11 mouse cellular contexts compared by ENCODE assay signal in genomic region chr5:51452033-51452432, GRCm38 (mm10).
DNase-seq lines count a peak whose midpoint lies in the region; ATAC-seq lines count a peak whose summit lies in the region.
"Had no signal": no experiment of that assay in that cellular context is flagged by ENCODE, and none has a peak within 500 bp of the region (broad histone marks: within the 10 kb centered on the region; RNA-seq: fewer than 3 reads in every experiment).

No protein-coding gene starts in this region.

- peak overlapping the region; percentile 56; the same call in 1 of the 2 replicates for H3K27ac ChIP-seq in heart, embryonic 15.5 days
- peak overlapping the region; percentile 12; the same call in 1 of the 2 replicates for H3K27ac ChIP-seq in brown adipose tissue, adult 24 weeks (replicated peaks; ENCODE audit: low read depth, low read length)

- no peak overlapping the region for H3K9ac ChIP-seq in heart, embryonic 15.5 days

- H3K4me3 ChIP-seq in heart, embryonic 15.5 days = no peak overlapping the region
- H3K4me3 ChIP-seq in brown adipose tissue, adult 24 weeks (ENCODE audit: insufficient read depth, low read depth, low read length) = no peak overlapping the region
- H3K4me3 ChIP-seq: megakaryocyte, embryonic 14.5 days had no signal

- no peaks in the 10 kb centered on the region for H3K9me3 ChIP-seq in heart, embryonic 15.5 days (replicated peaks)
- H3K9me3 ChIP-seq: megakaryocyte, embryonic 14.5 days had no signal

- H3K4me1 ChIP-seq in heart, embryonic 15.5 days (replicated peaks) = peaks cover 12% of the 10 kb centered on the region
- H3K4me1 ChIP-seq in brown adipose tissue, adult 24 weeks (ENCODE audit: control insufficient read depth, insufficient read depth, insufficient read length, low read length) = no peaks in the 10 kb centered on the region
- H3K4me1 ChIP-seq: megakaryocyte, embryonic 14.5 days had no signal

- H3K4me2 ChIP-seq in heart, embryonic 15.5 days = no peak overlapping the region

- H3K27me3 ChIP-seq in heart, embryonic 15.5 days = no peaks in the 10 kb centered on the region
- H3K27me3 ChIP-seq: megakaryocyte, embryonic 14.5 days had no signal

- DNase-seq in heart, postnatal 25 days (ENCODE audit: low spot score) = no peak
- peak; percentile 56 for DNase-seq in heart, postnatal 4 days
- peak; percentile 87 to 91 for DNase-seq in kidney, postnatal 36 days
- no peak for DNase-seq in left cerebral cortex, postnatal 14 days (ENCODE audit: low spot score in 2 of 2)
- DNase-seq in layer of hippocampus, postnatal 14 days (ENCODE audit: low spot score in 2 of 2) = no peak
- DNase-seq: left cerebral cortex, postnatal 4 days; lung, adult 18-20 months; thymus, adult 18-20 months had no signal

- intact Hi-C loops in heart, postnatal 25 days (cut with DNase I) = no loop called here
- intact Hi-C loops in left cerebral cortex, postnatal 14 days (cut with DNase I) = no loop called here

- peak; percentile 39; the same call in 1 of the 2 replicates for ATAC-seq in heart, embryonic 15.5 days (replicated peaks; ENCODE audit: insufficient number of reproducible peaks, insufficient read depth, low FRiP score, low read depth)

- H3K36me3 ChIP-seq in heart, embryonic 15.5 days = peaks cover under 1% of the 10 kb centered on the region; the same call in 1 of the 2 replicates

- 48% methylated on average over 3 of the region's 3 CpGs for WGBS in heart, embryonic 15.5 days

Comparison
In these comparisons a context has a peak if more than half of its experiments do, and no peak if none do; other contexts are left out.
1. DNase-seq: peak in heart, postnatal 4 days (single experiment) and kidney, postnatal 36 days (2 of 2); none in heart, postnatal 25 days (single experiment), left cerebral cortex, postnatal 14 days (0 of 2) and layer of hippocampus, postnatal 14 days (0 of 2).